Mouse (Mus musculus): ENCODE measurements around the gene Pwwp2b. TPM values are rescaled to one million over a fixed set of nuclear protein-coding genes. Genes with fewer than 3 reads are reported as not detected.

Gene Pwwp2b
- polyA plus RNA-seq, 2 experiments, result 9.5 to 14.1 TPM

DNA sequence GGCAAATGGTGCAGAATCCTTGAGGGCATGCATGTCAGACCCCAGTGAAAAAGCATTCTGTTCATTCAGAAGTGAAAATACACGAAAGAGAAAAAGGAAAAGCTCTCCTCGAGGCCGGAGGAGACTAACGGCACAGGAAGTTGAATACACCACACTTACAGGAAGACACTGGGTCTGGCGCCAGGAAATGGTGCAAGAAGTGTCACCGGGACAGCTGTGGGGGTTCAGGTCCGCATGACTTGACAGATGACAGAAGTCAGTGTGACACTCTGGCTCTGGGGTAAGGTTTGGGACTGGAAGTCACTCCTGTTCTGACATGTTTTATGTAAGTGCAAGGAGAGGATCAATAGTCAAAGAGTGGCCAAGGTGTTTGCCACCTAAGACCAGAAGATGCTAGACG lies 23.6 kb upstream of the Pwwp2b start:
- no peak for TF ChIP-seq POLR2A (IDR thresholded peaks at IDR 0.05; ENCODE audit: borderline replicate concordance, extremely low read depth, insufficient read depth, insufficient read length)
- H3K27ac ChIP-seq (replicated peaks; ENCODE audit: low read depth, low read length), result no peak overlapping the region
- DNase-seq (ENCODE audit: low spot score) (no peak), ATAC-seq (ENCODE audit: low FRiP score, low read depth) (no peak)
- 67% methylated on average over 8 of the region's 8 CpGs for WGBS
- no peaks in the 10 kb centered on the region for H3K36me3 ChIP-seq (ENCODE audit: control insufficient read depth, insufficient read depth, low read length)
- H3K9ac ChIP-seq (ENCODE audit: low read depth, low read length, severe bottlenecking), result no peak overlapping the region
- no peaks in the 10 kb centered on the region for H3K9me3 ChIP-seq (ENCODE audit: control insufficient read depth, low read length)
- no peaks in the 10 kb centered on the region for H3K4me1 ChIP-seq (ENCODE audit: control insufficient read depth, insufficient read depth, low read length)
- no peaks in the 10 kb centered on the region for H3K27me3 ChIP-seq (ENCODE audit: control insufficient read depth, insufficient read depth, low read length)
- H3K4me3 ChIP-seq (replicated peaks; ENCODE audit: low read length), result no peak overlapping the region
- no peak overlapping the region for H3K4me2 ChIP-seq (replicated peaks; ENCODE audit: low read depth, low read length, severe bottlenecking)

DNA sequence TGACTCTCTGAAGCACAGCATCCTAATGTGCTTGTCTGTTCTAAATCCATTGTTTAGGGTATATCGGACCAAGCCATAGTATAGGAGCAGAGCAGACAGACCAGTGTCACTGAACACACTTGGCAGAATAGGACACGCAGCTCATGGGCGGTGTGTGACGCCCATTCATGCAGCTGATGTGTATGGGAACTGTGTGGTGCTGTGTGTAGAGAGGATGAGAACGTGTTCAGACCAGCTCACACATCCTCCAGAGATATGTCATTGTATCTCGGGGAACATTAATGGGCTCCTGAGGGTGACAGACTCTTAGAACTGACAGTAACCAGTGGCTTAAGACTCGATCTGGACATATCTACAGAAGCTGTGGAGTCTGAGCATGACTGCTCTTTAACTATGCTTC lies 21.9 kb upstream of the Pwwp2b start:
- ATAC-seq (ENCODE audit: low FRiP score, low read depth) (no peak), DNase-seq (ENCODE audit: low spot score) (no peak)
- Histone ChIP-seq H3K9me3 (ENCODE audit: control insufficient read depth, low read length) (no peaks in the 10 kb centered on the region), H3K9ac (ENCODE audit: low read depth, low read length, severe bottlenecking) (no peak overlapping the region), H3K4me3 (replicated peaks; ENCODE audit: low read length) (no peak overlapping the region), H3K4me2 (replicated peaks; ENCODE audit: low read depth, low read length, severe bottlenecking) (no peak overlapping the region), H3K36me3 (ENCODE audit: control insufficient read depth, insufficient read depth, low read length) (no peaks in the 10 kb centered on the region), H3K4me1 (ENCODE audit: control insufficient read depth, insufficient read depth, low read length) (no peaks in the 10 kb centered on the region), H3K27ac (replicated peaks; ENCODE audit: low read depth, low read length) (no peak overlapping the region), H3K27me3 (ENCODE audit: control insufficient read depth, insufficient read depth, low read length) (no peaks in the 10 kb centered on the region)
- WGBS, result 85% methylated on average over 7 of the region's 7 CpGs
- TF ChIP-seq POLR2A (IDR thresholded peaks at IDR 0.05; ENCODE audit: borderline replicate concordance, extremely low read depth, insufficient read depth, insufficient read length), result no peak

DNA sequence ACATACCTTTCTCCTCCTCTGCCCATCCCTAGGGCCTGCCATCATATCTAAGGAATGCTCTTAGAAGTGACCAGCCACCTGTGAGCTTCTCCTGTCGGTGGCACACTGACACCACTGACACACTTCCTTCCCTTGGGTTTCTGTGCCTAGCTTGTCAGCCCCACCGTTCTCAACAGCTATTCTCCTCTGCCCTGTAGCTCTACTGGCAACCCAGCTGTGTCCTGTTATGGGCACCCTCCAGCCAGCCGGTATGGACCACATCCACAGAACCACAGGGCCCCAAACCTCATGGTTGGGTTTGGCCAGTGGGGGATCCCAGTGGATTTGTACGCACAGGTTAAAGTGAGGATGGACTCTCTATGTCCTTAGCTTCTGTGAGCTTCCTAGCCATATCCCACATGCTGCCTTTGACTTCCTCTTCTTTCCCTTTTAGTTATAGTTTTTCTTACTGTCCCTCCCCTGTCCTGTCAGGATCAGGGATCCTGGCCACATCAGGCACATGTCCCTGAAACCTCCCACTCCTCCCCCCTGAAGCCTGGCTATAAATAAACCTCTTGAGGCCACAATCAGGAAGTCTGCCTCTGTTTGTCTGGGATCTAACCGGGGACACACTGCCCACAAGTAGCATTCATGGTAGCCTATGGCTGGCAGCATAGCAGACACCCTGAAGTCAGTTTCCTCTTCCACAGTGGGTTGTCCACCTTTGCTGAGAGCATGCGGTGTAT lies 19.7 kb upstream of the Pwwp2b start:
- no peaks in the 10 kb centered on the region for H3K27me3 ChIP-seq (ENCODE audit: control insufficient read depth, insufficient read depth, low read length)
- no peak for TF ChIP-seq POLR2A (IDR thresholded peaks at IDR 0.05; ENCODE audit: borderline replicate concordance, extremely low read depth, insufficient read depth, insufficient read length)
- no peaks in the 10 kb centered on the region for H3K36me3 ChIP-seq (ENCODE audit: control insufficient read depth, insufficient read depth, low read length)
- no peak overlapping the region for H3K4me2 ChIP-seq (replicated peaks; ENCODE audit: low read depth, low read length, severe bottlenecking)
- no peak overlapping the region for H3K9ac ChIP-seq (ENCODE audit: low read depth, low read length, severe bottlenecking)
- DNase-seq (ENCODE audit: low spot score) (no peak), ATAC-seq (ENCODE audit: low FRiP score, low read depth) (no peak)
- 76% methylated on average over 6 of the region's 6 CpGs for WGBS
- H3K27ac ChIP-seq (replicated peaks; ENCODE audit: low read depth, low read length), result no peak overlapping the region
- no peak overlapping the region for H3K4me3 ChIP-seq (replicated peaks; ENCODE audit: low read length)
- no peaks in the 10 kb centered on the region; the same call in 1 of the 2 replicates for H3K4me1 ChIP-seq (ENCODE audit: control insufficient read depth, insufficient read depth, low read length)
- H3K9me3 ChIP-seq (ENCODE audit: control insufficient read depth, low read length), result no peaks in the 10 kb centered on the region

DNA sequence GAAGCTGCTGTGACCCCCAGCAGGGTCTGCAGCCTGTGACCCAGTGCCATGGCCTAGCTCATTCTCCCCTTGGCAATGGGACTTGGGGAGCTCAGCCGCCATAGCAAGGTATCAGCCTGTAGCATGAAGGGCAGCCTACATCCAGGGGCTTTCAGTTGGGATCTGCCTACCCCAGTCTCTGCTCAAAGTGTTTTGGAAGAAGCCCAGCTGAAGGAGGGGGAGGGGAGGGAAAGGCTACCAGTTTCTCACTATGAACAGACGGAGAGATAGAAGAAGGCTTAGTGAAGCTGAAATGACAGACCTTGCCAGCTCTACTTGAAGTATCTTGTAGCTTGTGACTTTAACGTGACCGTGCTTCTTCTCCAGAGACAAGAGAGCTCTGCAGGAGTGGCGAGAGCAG lies 18.4 kb upstream of the Pwwp2b start:
- no peak overlapping the region for H3K4me2 ChIP-seq (replicated peaks; ENCODE audit: low read depth, low read length, severe bottlenecking)
- no peak overlapping the region for H3K9ac ChIP-seq (ENCODE audit: low read depth, low read length, severe bottlenecking)
- no peak overlapping the region for H3K27ac ChIP-seq (replicated peaks; ENCODE audit: low read depth, low read length)
- no peak for TF ChIP-seq POLR2A (IDR thresholded peaks at IDR 0.05; ENCODE audit: borderline replicate concordance, extremely low read depth, insufficient read depth, insufficient read length)
- H3K36me3 ChIP-seq (ENCODE audit: control insufficient read depth, insufficient read depth, low read length), result no peaks in the 10 kb centered on the region
- no peaks in the 10 kb centered on the region for H3K27me3 ChIP-seq (ENCODE audit: control insufficient read depth, insufficient read depth, low read length)
- no peaks in the 10 kb centered on the region for H3K9me3 ChIP-seq (ENCODE audit: control insufficient read depth, low read length)
- peaks cover 11% of the 10 kb centered on the region for H3K4me1 ChIP-seq (ENCODE audit: control insufficient read depth, insufficient read depth, low read length)
- no peak for DNase-seq (ENCODE audit: low spot score)
- WGBS, result 82% methylated on average over 5 of the region's 5 CpGs
- no peak overlapping the region for H3K4me3 ChIP-seq (replicated peaks; ENCODE audit: low read length)
- ATAC-seq (ENCODE audit: low FRiP score, low read depth), result no peak

DNA sequence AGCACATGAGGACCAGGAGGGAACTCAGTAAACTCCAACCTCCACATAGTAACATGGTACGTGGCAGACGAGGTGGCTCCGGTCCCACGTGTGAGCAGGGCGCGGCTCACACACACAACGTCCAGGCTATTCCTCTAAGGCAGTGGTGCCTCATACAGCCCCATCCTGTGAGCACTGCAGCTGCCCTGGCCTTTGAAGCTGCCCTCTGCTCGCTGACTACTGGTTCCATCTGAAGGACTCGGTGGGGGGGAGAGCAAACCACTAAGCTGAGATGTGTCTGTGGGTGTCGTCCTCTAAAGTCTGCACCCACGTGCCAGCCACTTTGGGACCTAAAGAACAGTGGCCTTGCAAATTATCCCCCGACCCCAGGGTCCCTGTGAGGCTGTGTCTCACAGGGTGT lies 18.0 kb upstream of the Pwwp2b start:
- no peak overlapping the region for H3K9ac ChIP-seq (ENCODE audit: low read depth, low read length, severe bottlenecking)
- H3K36me3 ChIP-seq (ENCODE audit: control insufficient read depth, insufficient read depth, low read length), result no peaks in the 10 kb centered on the region
- peaks cover 15% of the 10 kb centered on the region for H3K4me1 ChIP-seq (ENCODE audit: control insufficient read depth, insufficient read depth, low read length)
- DNase-seq (ENCODE audit: low spot score), result no peak
- 53% methylated on average over 12 of the region's 12 CpGs for WGBS
- no peak overlapping the region for H3K4me3 ChIP-seq (replicated peaks; ENCODE audit: low read length)
- no peak for ATAC-seq (ENCODE audit: low FRiP score, low read depth)
- no peak overlapping the region for H3K4me2 ChIP-seq (replicated peaks; ENCODE audit: low read depth, low read length, severe bottlenecking)
- no peak overlapping the region for H3K27ac ChIP-seq (replicated peaks; ENCODE audit: low read depth, low read length)
- H3K27me3 ChIP-seq (ENCODE audit: control insufficient read depth, insufficient read depth, low read length), result no peaks in the 10 kb centered on the region
- TF ChIP-seq POLR2A (IDR thresholded peaks at IDR 0.05; ENCODE audit: borderline replicate concordance, extremely low read depth, insufficient read depth, insufficient read length), result no peak
- no peaks in the 10 kb centered on the region for H3K9me3 ChIP-seq (ENCODE audit: control insufficient read depth, low read length)

Measured in limb, embryonic 14.5 days (tissue).